Mouse (Mus musculus): ENCODE data around the gene Fkbpl.

DNA sequence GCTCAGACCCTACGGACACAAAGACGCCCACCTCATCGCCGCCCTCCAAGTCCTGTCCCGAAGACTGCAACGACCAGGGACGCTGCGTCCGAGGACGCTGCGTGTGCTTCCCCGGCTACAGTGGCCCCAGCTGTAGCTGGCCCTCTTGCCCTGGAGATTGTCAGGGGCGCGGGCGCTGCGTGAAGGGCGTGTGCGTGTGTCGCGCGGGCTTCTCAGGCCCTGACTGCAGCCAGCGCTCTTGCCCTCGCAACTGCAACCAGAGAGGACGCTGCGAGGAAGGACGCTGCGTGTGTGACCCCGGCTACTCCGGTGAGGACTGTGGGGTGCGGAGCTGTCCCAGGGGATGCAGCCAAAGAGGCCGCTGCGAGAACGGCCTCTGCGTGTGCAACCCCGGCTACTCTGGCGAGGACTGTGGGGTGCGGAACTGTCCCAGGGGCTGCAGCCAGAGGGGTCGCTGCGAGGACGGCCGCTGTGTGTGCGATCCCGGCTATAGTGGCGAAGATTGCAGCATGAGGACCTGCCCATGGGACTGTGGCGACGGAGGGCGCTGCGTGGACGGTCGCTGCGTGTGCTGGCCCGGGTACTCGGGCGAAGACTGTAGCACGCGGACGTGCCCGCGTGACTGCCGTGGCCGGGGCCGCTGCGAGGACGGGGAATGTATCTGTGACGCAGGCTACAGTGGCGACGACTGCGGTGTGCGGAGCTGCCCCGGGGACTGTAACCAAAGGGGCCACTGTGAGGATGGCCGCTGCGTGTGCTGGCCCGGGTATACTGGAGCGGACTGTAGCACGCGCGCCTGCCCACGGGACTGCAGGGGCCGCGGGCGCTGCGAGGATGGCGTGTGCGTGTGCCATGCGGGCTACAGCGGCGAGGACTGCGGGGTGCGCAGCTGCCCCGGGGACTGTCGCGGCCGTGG, 26.8 kb downstream of the Fkbpl start:
- TF ChIP-seq EP300 (IDR thresholded peaks at IDR 0.05) (no peak), CTCF (IDR thresholded peaks at IDR 0.05) (peak; percentile 54)

All from lung, postnatal 0 days (tissue).